In genomic region chr19:41969618-41970017, GRCm38 (mm10) we compare ENCODE assay signal across 22 mouse cellular contexts.
"Had no signal": no experiment of that assay in that cellular context is flagged by ENCODE, and none has a peak within 500 bp of the region (broad histone marks: within the 10 kb centered on the region; RNA-seq: fewer than 3 reads in every experiment).

No protein-coding gene starts in this region.

- H3K4me3 ChIP-seq: limb, embryonic 12.5 days; limb, embryonic 15.5 days; lung, embryonic 15.5 days; neural tube, embryonic 12.5 days; neural tube, embryonic 15.5 days had no signal

- H3K9me3 ChIP-seq: limb, embryonic 12.5 days; limb, embryonic 15.5 days; lung, embryonic 15.5 days; neural tube, embryonic 12.5 days; neural tube, embryonic 15.5 days had no signal

- H3K4me1 ChIP-seq: limb, embryonic 12.5 days; lung, embryonic 15.5 days had no signal

- DNase-seq: kidney, adult 18-20 months; kidney, adult 9 months; kidney, postnatal 10 days; kidney, postnatal 36 days; left cerebral cortex, postnatal 4 days; liver, postnatal 0 days; lung, postnatal 14 days; lung, postnatal 4 days; midbrain, embryonic 14.5 days; right cerebral cortex, adult 18-20 months; right cerebral cortex, postnatal 14 days; right cerebral cortex, postnatal 4 days had no signal

- H3K9ac ChIP-seq: limb, embryonic 12.5 days; limb, embryonic 15.5 days; liver, embryonic 14.5 days; liver, postnatal 0 days; lung, embryonic 15.5 days; neural tube, embryonic 12.5 days; neural tube, embryonic 15.5 days had no signal

- H3K27me3 ChIP-seq: limb, embryonic 12.5 days; limb, embryonic 15.5 days; lung, embryonic 15.5 days; neural tube, embryonic 12.5 days; neural tube, embryonic 15.5 days had no signal

- ATAC-seq: intestine, embryonic 16.5 days; liver, postnatal 0 days had no signal

- H3K4me2 ChIP-seq: limb, embryonic 12.5 days; limb, embryonic 15.5 days; liver, embryonic 11.5 days; lung, embryonic 15.5 days; midbrain, embryonic 11.5 days; neural tube, embryonic 12.5 days; neural tube, embryonic 15.5 days had no signal

- H3K27ac ChIP-seq: limb, embryonic 12.5 days; limb, embryonic 15.5 days; liver, embryonic 14.5 days; lung, embryonic 15.5 days; neural tube, embryonic 12.5 days; neural tube, embryonic 15.5 days; stomach, postnatal 0 days had no signal
